Mouse (Mus musculus): ENCODE measurements around the gene Tuba1b.

Tuba1b gene

DNA sequence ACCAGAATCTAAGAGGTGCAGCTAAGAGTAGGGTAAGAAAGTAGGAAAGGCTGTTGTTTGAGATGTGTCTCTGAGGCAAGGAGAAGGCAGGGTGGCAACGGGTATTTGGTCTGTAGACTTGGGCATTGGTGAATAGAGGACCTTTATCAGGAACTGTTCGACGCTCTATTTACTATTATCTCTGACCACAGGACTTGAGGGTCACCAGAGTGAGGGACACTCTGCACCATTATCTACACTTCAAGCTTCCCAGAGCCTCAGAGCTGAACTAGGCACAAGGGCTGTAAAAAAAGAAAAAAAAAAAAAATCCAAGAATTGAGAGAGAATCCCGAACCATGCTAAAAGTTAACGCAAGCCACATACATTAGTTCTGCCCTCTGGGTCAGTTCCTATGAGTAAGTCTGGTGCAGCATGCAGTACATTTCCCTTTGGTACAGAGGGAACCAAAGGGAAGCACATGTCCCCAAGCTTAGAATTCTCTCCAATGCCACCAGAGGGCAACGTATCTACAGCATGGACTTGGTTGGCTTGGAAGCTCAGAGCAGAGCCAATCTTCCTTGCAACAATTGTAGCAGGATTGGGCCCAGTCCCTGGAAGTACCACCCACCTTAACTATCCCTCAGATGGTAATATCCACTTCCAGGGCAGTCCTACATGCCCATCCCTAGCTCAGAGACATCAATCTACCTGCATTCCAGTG lies 42.3 kb downstream of the Tuba1b start:
- peak; percentile 31 to 48 for DNase-seq (ENCODE audit: low spot score in 2 of 2)

DNA sequence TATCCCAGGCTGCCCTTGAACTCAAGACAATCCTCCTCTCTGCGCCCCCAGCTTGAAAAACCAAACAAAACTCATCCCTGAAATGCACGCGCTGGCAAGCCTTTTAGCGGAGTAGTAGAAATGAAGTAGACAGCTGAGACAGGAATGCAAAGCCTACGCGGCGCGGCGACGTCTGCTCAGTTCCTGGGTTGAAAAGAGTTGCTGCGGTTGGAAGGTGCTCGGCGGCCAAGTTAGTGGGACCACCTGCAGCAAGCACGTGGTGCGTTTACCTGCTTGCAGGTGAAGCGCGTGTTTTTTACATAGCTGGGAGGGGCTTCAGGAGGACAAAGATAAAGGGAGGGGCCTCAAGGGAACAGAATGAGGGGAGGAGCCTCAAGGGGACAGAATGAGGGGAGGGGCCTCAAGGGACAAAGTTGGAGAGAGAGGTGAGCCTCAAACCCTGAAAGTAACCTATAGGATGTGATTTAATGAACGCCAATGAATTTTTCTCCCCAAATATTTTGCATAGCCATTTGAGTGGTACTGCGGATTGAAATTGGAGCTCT lies 43.1 kb downstream of the Tuba1b start:
- no peak for DNase-seq (ENCODE audit: low spot score in 2 of 2)

DNA sequence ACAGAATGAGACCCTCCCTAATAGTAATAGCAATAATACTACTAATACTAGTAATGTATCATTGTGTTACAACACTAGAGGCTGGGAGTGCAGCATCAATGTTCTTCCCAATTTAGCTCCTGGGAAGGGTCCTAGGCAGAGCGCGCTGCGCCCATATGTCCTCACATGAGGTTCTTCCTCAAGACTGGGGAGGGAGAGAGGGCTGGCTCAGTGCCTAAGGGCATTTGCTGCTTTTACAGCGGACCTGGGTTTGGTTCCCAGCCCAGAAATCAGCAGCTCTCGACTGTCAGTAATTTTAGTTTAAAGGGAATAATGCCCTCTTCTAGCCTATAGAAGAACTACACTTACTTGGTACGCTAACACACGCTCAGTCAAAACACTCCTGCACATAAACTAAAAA lies 46.8 kb downstream of the Tuba1b start:
- DNase-seq (ENCODE audit: low spot score in 2 of 2), result no peak

DNA sequence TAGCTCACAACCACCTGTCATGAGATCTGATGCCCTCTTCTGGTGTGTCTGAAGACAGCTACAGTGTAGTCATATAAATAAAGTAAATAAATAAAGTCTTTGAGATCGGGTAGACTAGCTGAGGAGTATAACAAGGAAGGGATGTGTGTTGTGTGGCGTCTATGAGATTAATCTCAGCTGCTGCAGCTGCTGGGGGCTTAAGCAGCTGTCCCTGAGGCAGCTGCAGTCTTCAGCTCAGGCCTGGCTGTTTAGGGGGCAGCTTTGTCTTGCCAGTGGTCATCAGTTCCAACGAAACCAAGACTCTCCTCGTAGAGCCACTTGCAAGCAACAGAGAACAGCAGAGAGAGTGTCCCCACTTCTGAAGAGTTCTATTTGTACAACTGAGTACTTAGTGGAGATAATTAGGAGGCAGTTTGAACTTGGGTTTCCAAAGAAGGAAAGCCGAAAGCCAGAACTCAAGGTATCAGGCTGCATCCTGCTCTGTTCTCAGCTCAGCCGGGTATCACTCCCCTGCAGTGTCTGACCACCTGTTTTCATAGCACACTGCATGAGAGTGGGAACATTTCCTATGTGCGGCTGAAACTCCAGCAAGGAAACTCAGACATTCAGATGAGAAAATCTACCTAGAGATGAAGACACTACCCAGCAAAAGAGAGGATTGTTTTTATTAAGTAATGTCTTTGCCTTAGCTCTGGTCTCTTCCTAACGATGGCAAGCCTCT lies 47.5 kb downstream of the Tuba1b start:
- no peak for DNase-seq (ENCODE audit: low spot score in 2 of 2)

DNA sequence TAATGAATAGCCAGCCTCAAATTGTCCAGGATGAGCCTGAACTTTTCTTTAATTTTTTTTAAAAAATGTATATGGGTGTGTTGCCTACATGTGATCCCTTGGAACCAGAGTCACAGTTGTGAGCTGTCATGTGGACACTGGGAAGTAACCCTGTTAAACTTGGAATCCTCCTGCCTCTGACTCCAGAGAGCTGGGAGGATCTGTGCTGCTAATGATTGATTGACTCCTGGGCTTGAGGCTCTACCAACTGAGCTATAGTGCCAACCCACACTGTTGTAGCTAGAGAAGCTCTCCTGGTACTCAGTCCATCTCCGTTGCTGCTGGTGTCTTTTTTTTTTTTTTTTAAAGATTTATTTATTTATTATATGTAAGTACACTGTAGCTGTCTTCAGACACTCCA lies 50.3 kb downstream of the Tuba1b start:
- DNase-seq (ENCODE audit: low spot score in 2 of 2), result no peak

DNA sequence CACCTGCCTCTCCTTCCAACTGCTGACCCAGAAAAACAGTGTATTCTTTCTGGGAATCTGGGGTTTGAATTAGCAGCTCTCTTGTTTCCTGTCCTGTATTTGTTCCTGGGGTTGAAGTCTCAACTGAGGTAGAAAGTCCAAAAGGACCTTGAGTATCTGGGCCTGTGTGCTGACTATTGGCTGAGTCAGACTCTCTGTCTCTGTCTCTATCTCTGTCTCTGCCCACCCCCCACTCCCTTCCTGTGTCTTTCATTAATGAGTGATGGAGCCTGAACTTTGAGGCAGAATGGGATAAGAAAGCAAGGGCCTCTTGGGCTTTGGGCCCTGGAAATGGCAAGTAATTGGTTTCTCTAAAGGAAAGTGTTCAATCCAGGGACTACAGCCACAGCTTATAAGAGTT lies 50.7 kb downstream of the Tuba1b start:
- DNase-seq (ENCODE audit: low spot score in 2 of 2), result no peak

DNA sequence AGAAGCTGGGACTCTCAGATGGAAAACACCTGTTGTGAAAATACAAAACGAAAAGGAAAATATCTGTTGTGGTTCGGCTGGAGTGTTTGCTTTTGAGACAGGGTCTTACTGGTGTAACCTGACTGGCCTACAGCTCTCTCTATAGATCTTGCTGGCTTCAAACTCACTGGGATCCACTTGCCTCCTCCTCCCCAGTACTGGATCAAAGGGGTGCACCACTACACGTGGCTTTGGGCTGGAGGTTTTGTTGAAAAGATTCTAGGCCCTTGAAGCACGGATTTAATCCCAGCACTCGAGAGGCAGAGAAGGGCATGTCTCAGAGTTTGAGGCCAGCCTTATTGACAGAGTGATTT lies 52.7 kb downstream of the Tuba1b start:
- DNase-seq (ENCODE audit: low spot score in 2 of 2), result no peak
